Mouse (Mus musculus) left cerebral cortex, adult 18-20 months (tissue): ENCODE results near the gene Ccin. TPM values are rescaled to one million over a fixed set of nuclear protein-coding genes. Genes with fewer than 3 reads are reported as not detected.

Source experiments
- DNase-seq, 2 experiments: peaks; one replicate each; pipeline ENCODE4 v3.0.0; 2021 to 2022; ENCODE audit warnings: low spot score in 2 of 2, mixed read lengths in 1 of 2
- long read RNA-seq, 2 experiments: library from polyadenylated mRNA; stranded (forward); transcript quantifications; one replicate each; pipeline ENCODE4 v2.0.0; 2021
- total RNA-seq, 2 experiments: library from RNA; stranded (reverse); gene quantifications; 2 replicates each; pipeline ENCODE4 v1.2.3; 2021

Ccin gene
- not detected for total RNA-seq
- long read RNA-seq, experiment 1, result 0 reads
- long read RNA-seq, experiment 2, result 0 reads

GRCm38 (mm10) chr4:43983181-43983580 is at the start of gene Ccin:
Gene Ccin (plus strand): TSS chr4:43983483.
- no peak for DNase-seq

DNA sequence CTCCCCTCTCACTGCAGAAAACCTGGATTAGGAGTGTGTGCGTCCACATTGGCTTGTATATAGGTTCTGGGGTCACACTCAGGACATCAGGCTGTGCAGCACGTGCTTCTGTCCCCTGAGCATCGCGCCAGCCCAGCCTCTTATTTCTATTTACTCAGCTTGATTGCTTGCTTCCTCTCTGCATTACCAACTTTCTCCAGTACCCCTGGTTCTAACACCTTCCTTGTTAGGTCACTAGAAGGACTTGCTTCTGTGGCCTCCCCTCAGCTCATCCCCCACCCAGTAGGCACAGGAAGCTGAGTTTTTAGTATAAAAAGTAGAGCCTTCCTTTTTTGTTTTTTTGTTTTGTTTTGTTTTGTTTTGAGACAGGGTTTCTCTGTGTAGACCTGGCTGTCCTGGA is 47.1 kb upstream of the Ccin start:
- DNase-seq, result no peak

DNA sequence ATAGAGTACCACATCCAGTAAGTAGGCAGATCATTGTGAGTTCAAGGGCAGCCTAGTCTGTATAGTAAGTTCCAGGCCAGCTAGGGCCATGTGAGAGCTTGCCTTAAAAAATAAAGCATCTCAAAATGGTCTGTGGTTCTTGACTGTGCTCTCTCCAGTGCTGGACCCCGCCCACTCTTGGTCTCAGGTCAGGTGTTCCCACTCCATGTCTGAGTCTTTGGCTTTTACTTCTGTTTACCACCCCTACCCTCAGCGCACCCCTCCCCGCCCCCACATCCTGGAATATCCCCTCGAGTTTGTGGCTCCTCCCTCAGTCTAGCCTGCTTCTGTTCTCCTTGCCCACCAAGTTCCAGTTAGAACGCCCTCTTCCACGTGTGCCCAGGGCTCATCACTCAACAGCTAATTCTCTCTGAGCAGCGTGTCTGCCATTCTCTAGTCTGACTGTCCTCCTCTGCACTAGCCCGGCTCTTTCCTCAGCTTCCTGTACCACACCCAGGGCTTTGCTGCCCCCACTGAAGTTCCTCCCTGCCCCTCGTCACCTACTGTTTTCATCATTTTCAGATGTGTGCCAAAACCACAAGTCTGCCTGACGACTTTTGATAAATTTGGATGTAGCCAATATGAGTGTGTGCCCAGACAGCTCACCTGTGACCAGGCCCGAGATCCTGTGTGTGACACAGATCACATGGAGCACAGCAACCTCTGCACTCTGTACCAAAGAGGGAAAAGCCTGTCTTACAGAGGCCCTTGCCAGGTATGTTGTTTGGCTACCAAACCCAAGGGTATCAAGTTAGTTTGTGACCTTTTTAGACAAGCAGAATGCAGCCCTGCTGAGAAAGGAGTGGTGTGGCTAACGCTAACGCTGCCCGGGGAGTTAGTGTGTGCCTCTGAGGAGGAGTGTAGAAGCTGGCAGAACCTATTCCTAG is 46.3 kb upstream of the Ccin start:
- DNase-seq, result no peak

GRCm38 (mm10) chr4:43941315-43941714 is 42.0 kb upstream of the Ccin start:
- DNase-seq, result no peak

- DNase-seq, result no peak
Observed at GRCm38 (mm10) chr4:43942421-43942820, 40.9 kb upstream of the Ccin start.

- no peak for DNase-seq
Observed at GRCm38 (mm10) chr4:43947571-43947970, 35.7 kb upstream of the Ccin start.

DNA sequence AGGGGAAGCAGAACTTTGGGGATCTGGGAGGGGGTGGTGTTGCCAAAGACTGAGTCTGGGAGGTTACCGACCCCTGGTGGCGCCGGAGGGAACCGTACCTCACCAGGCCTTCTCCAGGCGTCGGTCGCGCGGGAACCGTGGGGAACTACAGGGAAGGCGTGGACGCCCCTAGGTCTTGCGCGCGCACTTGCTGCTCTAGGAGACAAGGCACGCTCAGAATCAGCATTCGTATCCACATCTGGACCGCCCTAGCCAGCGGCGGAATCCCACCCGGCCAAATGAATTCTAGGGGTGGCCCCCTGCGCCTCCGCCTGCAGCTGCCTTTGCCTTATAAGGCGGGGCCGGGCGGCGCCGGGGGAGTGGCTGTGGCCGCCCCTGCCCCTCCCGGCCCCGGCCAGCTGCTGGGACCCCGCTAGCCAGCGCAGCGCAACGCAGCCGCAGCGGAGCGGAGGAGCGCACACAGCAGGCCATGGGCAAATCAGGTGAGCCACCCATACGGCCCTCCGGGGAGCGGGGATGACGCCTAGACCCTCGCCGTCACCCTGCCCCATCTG is 25.9 kb upstream of the Ccin start, which contains the start of gene Glipr2:
TSS of gene Glipr2 (plus strand) at position 110 of the 554 bp plus-strand sequence.
- peak; percentile 50 for DNase-seq

DNA sequence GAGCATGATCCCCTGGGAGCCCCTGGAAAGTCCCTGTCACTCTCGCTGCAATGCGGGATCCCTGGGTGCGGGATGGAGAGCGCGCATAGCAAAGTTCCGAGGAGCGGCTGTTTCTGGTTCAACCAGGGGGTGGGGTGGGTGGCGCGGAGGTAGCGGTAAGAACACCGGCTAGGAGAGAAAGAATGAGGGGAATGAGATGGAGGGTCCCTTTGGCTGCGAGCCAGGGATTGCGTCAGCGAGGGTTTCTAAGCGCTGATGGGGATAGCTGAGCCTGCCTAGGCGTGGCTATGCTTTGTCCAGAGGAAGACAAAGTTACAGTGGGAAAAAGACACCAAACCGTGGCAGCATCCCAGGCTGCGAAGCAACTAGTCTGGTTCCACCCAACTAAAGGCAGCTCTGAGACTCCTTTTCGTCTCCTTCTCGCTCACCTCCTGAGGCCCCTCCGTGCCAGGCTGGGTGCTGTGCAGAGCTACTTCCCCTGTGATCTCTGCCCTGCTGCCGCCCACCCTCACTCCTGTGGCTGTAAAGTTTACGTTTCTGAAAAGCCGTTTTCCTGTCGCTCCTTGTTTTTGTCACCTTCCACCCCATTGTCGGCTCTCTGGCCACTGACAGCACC is 25.3 kb upstream of the Ccin start:
- DNase-seq, result peak in 1 of 2 experiments; percentile 10

- DNase-seq, result no peak
Observed at GRCm38 (mm10) chr4:43959523-43960179, 23.6 kb upstream of the Ccin start.

GRCm38 (mm10) chr4:43960207-43960606 is 23.1 kb upstream of the Ccin start:
- DNase-seq, result no peak

DNA sequence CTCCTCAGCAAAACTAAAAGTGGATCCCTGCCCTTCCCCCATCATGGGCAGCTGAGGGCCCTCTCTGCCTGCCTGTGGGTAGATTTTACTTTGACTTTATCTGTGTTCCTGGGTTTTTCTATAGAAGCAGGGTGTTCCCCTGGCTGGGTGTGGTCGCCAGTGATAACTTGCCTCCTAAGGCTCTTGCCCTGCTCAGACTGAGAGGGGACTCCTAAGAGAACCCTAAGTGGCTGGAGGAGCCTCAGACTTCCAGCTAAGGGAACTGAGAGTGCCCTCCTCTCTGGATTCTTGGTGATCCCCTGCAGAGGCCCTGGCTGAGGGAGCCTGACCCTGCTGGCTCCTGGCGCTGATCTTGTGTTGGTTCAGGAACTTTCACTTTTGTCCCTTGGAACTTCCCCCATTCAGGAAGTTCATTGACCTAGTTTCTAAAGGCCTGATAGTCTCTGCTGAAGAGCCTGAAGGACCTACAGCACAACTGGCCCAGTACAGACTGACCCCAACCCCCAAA is 18.9 kb upstream of the Ccin start:
- no peak for DNase-seq

DNA sequence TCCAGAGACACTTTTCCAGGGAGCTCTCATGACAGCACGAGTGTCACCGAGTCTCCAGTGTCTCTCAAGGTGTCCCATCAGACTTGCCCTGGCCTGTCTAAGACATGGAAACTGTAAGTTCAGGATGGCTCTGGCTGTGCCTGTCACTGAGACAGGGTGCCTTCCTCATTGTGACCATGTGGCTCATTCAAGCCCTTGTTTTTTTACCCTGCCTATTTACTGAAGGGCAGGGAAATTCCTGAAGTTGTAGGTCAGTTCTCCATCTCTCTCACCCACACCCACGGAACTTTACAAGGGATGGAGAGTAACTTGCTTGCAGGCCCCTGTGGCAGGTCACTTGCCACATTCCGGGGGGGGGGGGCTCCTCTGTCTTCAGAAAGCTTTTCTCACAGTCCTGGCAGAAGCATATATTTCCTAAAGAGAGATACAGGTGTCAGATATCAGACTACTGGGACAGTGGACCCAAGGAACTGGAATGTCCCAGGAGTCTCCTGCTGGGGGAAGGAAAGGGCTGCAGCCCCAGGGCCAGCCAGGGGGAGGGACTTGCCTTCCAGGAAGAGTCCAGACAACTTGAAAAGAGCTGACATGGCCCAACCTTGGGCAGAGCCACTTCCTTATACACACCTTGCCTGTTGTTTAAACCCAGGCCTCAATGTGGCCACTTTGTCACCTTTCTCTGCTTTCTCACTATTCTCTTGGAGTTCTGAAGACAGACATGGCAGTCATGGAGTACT is 18.2 kb upstream of the Ccin start:
- no peak for DNase-seq

GRCm38 (mm10) chr4:43965856-43966535 is 17.3 kb upstream of the Ccin start:
- DNase-seq, result no peak

DNA sequence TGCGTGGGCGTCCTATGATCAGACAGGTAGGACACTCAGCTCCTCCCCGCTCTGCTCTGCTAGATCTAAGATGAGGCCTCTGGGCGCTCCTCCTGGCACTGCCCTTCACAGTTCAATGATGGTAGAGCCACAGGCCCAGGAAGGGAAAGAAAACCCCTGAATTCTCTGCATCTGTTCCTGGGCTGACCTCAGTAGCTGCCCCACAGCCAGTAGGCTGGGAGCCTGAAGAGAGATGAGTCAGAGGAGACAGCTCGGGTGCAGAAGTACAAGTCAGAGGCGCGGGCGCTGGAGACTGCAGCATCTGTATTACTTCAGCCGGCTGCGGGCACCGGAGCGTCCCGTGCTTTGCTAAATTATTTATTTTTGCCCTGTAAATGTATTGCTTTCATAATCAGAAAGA is 14.6 kb upstream of the Ccin start:
- DNase-seq, result peak; percentile 44 to 54

DNA sequence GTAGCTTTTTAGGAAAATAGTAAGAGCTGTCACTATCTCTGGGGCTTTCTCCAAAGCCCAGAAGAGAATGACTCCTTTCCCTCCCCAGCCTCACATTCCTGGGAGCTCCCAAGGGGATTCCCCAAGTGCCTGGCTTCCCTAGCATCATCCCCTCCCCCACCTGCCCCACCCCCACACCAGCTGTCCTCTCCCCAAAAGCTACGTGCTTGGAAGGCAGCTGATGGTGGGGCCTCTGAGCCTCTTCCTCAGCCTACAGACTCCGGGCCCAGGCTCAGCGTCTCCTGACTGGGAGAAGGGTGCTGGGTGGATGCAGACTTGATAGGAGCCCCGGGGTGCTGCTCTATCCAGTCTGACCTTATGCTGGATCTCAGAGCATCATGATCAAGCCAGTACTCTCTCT is 13.9 kb upstream of the Ccin start:
- no peak for DNase-seq

- DNase-seq, result no peak
Observed at GRCm38 (mm10) chr4:43970393-43971330, 12.6 kb upstream of the Ccin start.

DNA sequence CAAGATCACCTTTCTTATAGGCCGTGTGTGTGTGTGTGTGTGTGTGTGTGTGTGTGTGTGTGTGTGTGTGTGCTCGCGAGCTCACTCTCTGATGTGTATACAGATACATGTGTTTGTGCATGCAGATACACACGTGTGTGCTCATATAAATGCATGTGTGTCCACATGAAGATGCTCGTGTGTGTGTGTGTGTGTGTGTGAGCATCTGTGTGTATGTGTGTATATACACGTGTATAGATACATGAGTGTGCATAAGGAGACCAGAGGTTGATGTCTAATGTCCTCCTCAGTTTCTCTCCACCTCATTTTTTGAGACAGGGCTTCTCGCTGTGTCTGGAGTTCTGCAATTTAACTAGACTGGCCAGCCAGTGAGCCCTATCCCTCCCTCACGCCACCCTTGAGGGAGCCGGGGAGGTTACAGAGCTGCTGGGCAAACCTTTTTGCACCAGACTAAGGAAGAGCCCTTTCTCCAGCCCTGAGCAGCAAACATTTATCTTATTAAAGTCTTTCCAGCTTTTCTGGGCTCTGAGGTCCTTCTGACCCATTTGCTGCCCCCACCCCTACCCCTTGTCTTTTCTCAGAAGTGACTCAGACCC is 11.6 kb upstream of the Ccin start:
- DNase-seq, result no peak

GRCm38 (mm10) chr4:43972137-43972591 is 11.1 kb upstream of the Ccin start:
- DNase-seq, result no peak
